Mouse (Mus musculus) C2C12 (cell line): Measurements from ENCODE around the gene Ehf.

Source experiments
- CEBPB ChIP-seq: IDR thresholded peaks from one replicate; pipeline ENCODE4 v1.6.1; 2011; ENCODE audit warnings: low read depth, mild to moderate bottlenecking, control low read depth, moderate library complexity
- CTCF ChIP-seq: IDR thresholded peaks from one replicate; pipeline ENCODE4 v1.5.1; 2011; ENCODE audit not compliant: control insufficient read depth, insufficient read depth, insufficient read length
- FOSL1 ChIP-seq: IDR thresholded peaks from one replicate; pipeline ENCODE4 v1.8.0; 2011; ENCODE audit warnings: mild to moderate bottlenecking, low read length; ENCODE audit not compliant: poor library complexity, insufficient read depth, severe bottlenecking
- MAX ChIP-seq: IDR thresholded peaks from one replicate; pipeline ENCODE4 v1.6.1; 2011; ENCODE audit warnings: mild to moderate bottlenecking, control low read depth
- MYOG ChIP-seq: IDR thresholded peaks from one replicate; pipeline ENCODE4 v1.6.1; 2011; ENCODE audit not compliant: control insufficient read depth, insufficient read length; ENCODE audit errors: extremely low read depth
- USF1 ChIP-seq: IDR thresholded peaks from one replicate; pipeline ENCODE4 v1.6.1; 2011; ENCODE audit warnings: low read depth, mild to moderate bottlenecking, control low read depth, moderate library complexity

GRCm38 (mm10) chr2:103342123-103342522 is 39.0 kb upstream of the Ehf start:
- TF ChIP-seq CTCF (no peak), MAX (no peak), USF1 (no peak), FOSL1 (no peak), MYOG (no peak), CEBPB (no peak)
